Mouse (Mus musculus) CH12.LX (cell line): ENCODE results near the gene Ankar. TPM values are rescaled to one million over a fixed set of nuclear protein-coding genes. Genes with fewer than 3 reads are reported as not detected.

ENCODE experiments used
- DNase-seq: peaks from one replicate; pipeline ENCODE4 v3.0.0-alpha.2; 2013; ENCODE audit errors: extremely low read depth
- H3K27ac ChIP-seq: 2 replicates; pipeline ENCODE4 v1.5.1; 2012; ENCODE audit warnings: low read depth, mild to moderate bottlenecking, control low read depth, moderate library complexity; ENCODE audit not compliant: insufficient read depth
- H3K27me3 ChIP-seq: replicated peaks from 2 replicates; pipeline ENCODE3; 2012; ENCODE audit warnings: inconsistent platforms
- H3K36me3 ChIP-seq, 2 experiments: replicated peaks in 1 of 2; 2 replicates each; pipeline versions ENCODE3 to v1.6.1; 2012; ENCODE audit warnings: inconsistent platforms in 1 of 2, low read length in 1 of 2, mild to moderate bottlenecking in 1 of 2, mixed read lengths in 1 of 2, moderate library complexity in 1 of 2; ENCODE audit not compliant: control insufficient read depth in 1 of 2, insufficient read depth in 1 of 2
- H3K4me1 ChIP-seq, 2 experiments: 2 replicates each; pipeline ENCODE4 v1.6.1; 2012; ENCODE audit warnings: inconsistent platforms in 1 of 2, moderate library complexity in 1 of 2; ENCODE audit not compliant: insufficient read depth in 2 of 2, control insufficient read depth in 1 of 2
- H3K4me2 ChIP-seq: 2 replicates; pipeline ENCODE4 v1.6.1; 2012; ENCODE audit warnings: low read depth, mild to moderate bottlenecking, control low read depth; ENCODE audit not compliant: poor library complexity, insufficient read depth, severe bottlenecking
- H3K4me3 ChIP-seq, 3 experiments: fragments of 150-350 bp in 1 of 3; sonication (generic) in 1 of 3; replicated peaks in 1 of 3; 2 replicates each; pipeline versions ENCODE3 to v1.5.1; 2011 to 2012; ENCODE audit warnings: low read depth in 2 of 3, low read length in 2 of 3, mild to moderate bottlenecking in 2 of 3, moderate library complexity in 2 of 3, control low read depth in 1 of 3, improper control_type of control experiment in 1 of 3, inconsistent platforms in 1 of 3, mixed read lengths in 1 of 3; ENCODE audit not compliant: poor library complexity in 1 of 3
- H3K79me2 ChIP-seq: replicated peaks from 2 replicates; pipeline ENCODE4 v1.6.1; 2012; ENCODE audit warnings: mild to moderate bottlenecking, moderate library complexity; ENCODE audit not compliant: control insufficient read depth, poor library complexity, insufficient read depth, severe bottlenecking; ENCODE audit errors: extremely low read depth
- H3K9ac ChIP-seq: 2 replicates; pipeline ENCODE4 v1.6.1; 2012; ENCODE audit warnings: low read depth, mild to moderate bottlenecking, control low read depth, moderate library complexity; ENCODE audit not compliant: insufficient read depth
- H3K9me3 ChIP-seq: replicated peaks from 2 replicates; pipeline ENCODE3; 2012; ENCODE audit warnings: low read length, inconsistent platforms, mixed read lengths
- CHD2 ChIP-seq: IDR thresholded peaks from 2 replicates; pipeline ENCODE4 v1.6.1; 2011; ENCODE audit warnings: low read length, improper control_type of control experiment
- CTCF ChIP-seq, 2 experiments: IDR thresholded peaks in 1 of 2; conservative IDR thresholded peaks in 1 of 2; 2 replicates each; pipeline ENCODE4 v1.5.1; 2011 to 2012; ENCODE audit warnings: low read depth in 2 of 2, low read length in 2 of 2, improper control_type of control experiment in 1 of 2, inconsistent platforms in 1 of 2, mild to moderate bottlenecking in 1 of 2, moderate library complexity in 1 of 2
- E2F4 ChIP-seq: IDR thresholded peaks from 2 replicates; pipeline ENCODE4 v1.6.1; 2011; ENCODE audit warnings: low read depth, low read length, improper control_type of control experiment; ENCODE audit not compliant: insufficient replicate concordance
- ETS1 ChIP-seq: conservative IDR thresholded peaks from 2 replicates; pipeline ENCODE4 v1.6.1; 2012; ENCODE audit warnings: low read depth, mild to moderate bottlenecking, inconsistent platforms, low read length, improper control_type of control experiment, moderate library complexity
- GABPA ChIP-seq: IDR thresholded peaks from 2 replicates; pipeline ENCODE4 v1.6.1; 2012; ENCODE audit warnings: low read depth, low read length, improper control_type of control experiment, inconsistent platforms; ENCODE audit not compliant: insufficient replicate concordance
- MAFK ChIP-seq: IDR thresholded peaks from 2 replicates; pipeline ENCODE4 v1.6.1; 2011; ENCODE audit warnings: low read length, improper control_type of control experiment; ENCODE audit not compliant: insufficient replicate concordance
- MEF2A ChIP-seq: IDR thresholded peaks from 2 replicates; pipeline ENCODE4 v1.6.1; 2014; ENCODE audit warnings: low read depth, mild to moderate bottlenecking, inconsistent platforms, low read length, improper control_type of control experiment, borderline replicate concordance
- RAD21 ChIP-seq: IDR thresholded peaks from 2 replicates; pipeline ENCODE4 v1.6.1; 2011; ENCODE audit warnings: low read depth, mild to moderate bottlenecking, low read length, improper control_type of control experiment, moderate library complexity
- TCF12 ChIP-seq: IDR thresholded peaks from 2 replicates; pipeline ENCODE4 v1.6.1; 2014; ENCODE audit warnings: low read depth, mild to moderate bottlenecking, inconsistent platforms, low read length, improper control_type of control experiment
- UBTF ChIP-seq: IDR thresholded peaks from 2 replicates; pipeline ENCODE4 v1.6.1; 2012; ENCODE audit warnings: low read depth, mild to moderate bottlenecking, inconsistent platforms, low read length, improper control_type of control experiment, moderate library complexity
- USF1 ChIP-seq: IDR thresholded peaks from 2 replicates; pipeline ENCODE4 v1.6.1; 2014; ENCODE audit warnings: low read depth, mild to moderate bottlenecking, inconsistent platforms, low read length, improper control_type of control experiment
- ZMIZ1 ChIP-seq: IDR thresholded peaks from 2 replicates; pipeline ENCODE4 v1.6.1; 2012; ENCODE audit warnings: low read depth, mild to moderate bottlenecking, inconsistent platforms, low read length, improper control_type of control experiment
- dilution Hi-C: fragments of 300-500 bp; cut with MboI; formaldehyde crosslinking; loops from 2 replicates; pipeline ENCODE4 v1.14.3; 2020; ENCODE audit warnings: low sequenced_read_pairs; ENCODE audit not compliant: extremely low pct_unique_long_range_greater_than_20kb, extremely low pct_ligation_motif_present
- in situ Hi-C: fragments of 300-500 bp; cut with MboI; formaldehyde crosslinking; loops from 3 replicates; pipeline ENCODE4 v1.14.3; 2019; ENCODE audit warnings: low sequenced_read_pairs, low pct_ligation_motif_present, low pct_unique_long_range_greater_than_20kb, mixed read lengths
- polyA plus RNA-seq: library from polyadenylated mRNA; unstranded; fragments of >175 nt; gene quantifications from 2 replicates; pipeline ENCODE4 v1.2.1, GENCODE M21; 2012; ENCODE audit warnings: low read depth; ENCODE audit not compliant: insufficient read length
- total RNA-seq, 2 experiments: library from RNA; depleted of rRNA; stranded (reverse); fragments of 300-350 nt in 1 of 2; fragments of >200 nt in 1 of 2; gene quantifications; 2 replicates each; pipeline ENCODE4 v1.2.3; 2012 to 2014

The Ankar gene
- total and polyA plus RNA-seq, 3 experiments, result not detected

- dilution Hi-C loops (no loop called here), in situ Hi-C loops (no loop called here)
- peaks cover 71 to 91% of the 10 kb centered on the region in 2 experiments for H3K36me3 ChIP-seq
- no peak overlapping the region for H3K27ac ChIP-seq
- DNase-seq, result no peak
- H3K79me2 ChIP-seq, result no peaks in the 10 kb centered on the region
- peaks cover 1 to 2% of the 10 kb centered on the region in 2 experiments; a peak in 1 of 4 replicates for H3K4me1 ChIP-seq
- no peaks in the 10 kb centered on the region for H3K9me3 ChIP-seq
- H3K27me3 ChIP-seq, result no peaks in the 10 kb centered on the region
- H3K4me2 ChIP-seq, result no peak overlapping the region
- TF ChIP-seq TCF12 (no peak), CHD2 (no peak), UBTF (no peak), MAFK (no peak), USF1 (no peak)
- H3K4me3 ChIP-seq, result no peak overlapping the region
- H3K9ac ChIP-seq, result no peak overlapping the region
These were observed 99.6 kb downstream of the Ankar start for GRCm38 (mm10) chr1:72600778-72601177.

DNA sequence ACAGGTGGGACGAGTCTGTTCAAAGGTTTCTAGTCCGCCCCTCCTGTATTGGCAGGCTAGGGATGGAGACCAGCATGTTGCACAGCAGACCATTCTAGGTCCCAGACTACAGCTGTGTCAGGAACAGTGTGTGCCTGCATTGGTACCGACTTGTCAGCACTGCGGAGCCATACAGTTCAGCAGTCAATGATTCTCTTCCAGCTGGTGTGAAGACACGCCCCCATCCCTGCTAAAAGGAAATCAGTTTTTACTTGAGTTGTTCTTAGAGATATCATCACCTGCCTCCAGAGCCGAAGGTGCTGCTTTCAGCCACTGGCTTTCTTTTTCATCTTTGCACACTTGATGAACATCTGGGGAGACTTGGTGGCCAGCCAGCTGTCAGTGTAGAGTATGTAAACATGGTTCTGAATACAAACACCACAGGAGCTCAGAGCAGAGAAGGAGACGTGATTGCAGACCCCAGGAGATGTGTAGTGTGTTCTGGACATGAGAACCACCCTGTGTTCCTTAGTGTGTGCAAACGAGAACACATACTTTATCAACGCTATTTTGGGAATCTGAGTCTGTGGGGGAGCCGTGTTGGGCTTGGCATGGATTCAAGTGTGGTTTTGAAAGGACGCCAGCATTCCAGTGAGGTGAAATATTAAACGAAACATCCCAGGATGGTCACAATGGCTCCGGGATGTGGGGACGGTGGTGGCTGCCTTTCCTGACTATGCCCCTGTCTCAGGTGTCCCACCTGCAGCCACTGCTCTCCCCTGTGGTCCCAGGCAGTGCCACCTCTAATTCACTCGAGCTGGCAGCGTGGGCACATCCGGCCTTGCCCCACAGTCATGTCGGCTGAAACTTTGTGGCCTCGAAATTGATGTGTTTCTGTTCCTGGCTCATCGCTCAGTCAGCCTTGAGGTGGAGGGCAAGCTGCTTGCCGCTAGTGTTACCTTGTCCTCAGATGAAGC is 101.0 kb downstream of the Ankar start:
- TF ChIP-seq TCF12 (no peak), ETS1 (no peak), MEF2A (no peak), ZMIZ1 (no peak), GABPA (no peak), RAD21 (no peak), CTCF (conservative IDR thresholded peaks at IDR 0.05 in 1 of 2, IDR thresholded peaks at IDR 0.05 in 1 of 2; ENCODE audit: low read depth in 2 of 2, low read length in 2 of 2) (no peak), E2F4 (no peak)
- H3K4me1 ChIP-seq, result 0 out of 4 replicates have a peak, but pooled peaks cover 0 to 2% of the 10 kb centered on the region in 2 experiments
- DNase-seq, result no peak
- no peak overlapping the region for H3K27ac ChIP-seq
- H3K9me3 ChIP-seq, result no peaks in the 10 kb centered on the region
- H3K36me3 ChIP-seq, result peaks cover 77 to 93% of the 10 kb centered on the region in 2 experiments
- no peak overlapping the region for H3K4me3 ChIP-seq
- H3K79me2 ChIP-seq, result no peaks in the 10 kb centered on the region
- dilution Hi-C loops, result no loop called here
- in situ Hi-C loops, result loop anchor here (25.0 kb wide), 1 partner anchor 263 kb away; the partner anchor contains the start of gene Igfbp5
- no peak overlapping the region for H3K4me2 ChIP-seq
- H3K27me3 ChIP-seq, result no peaks in the 10 kb centered on the region
- no peak overlapping the region for H3K9ac ChIP-seq
